Mouse (Mus musculus): ENCODE data around the gene Kif1bp. TPM values are rescaled to one million over a fixed set of nuclear protein-coding genes. Genes with fewer than 3 reads are reported as not detected.
"Not testable (repeated sequence)": the region's sequence is repeated elsewhere in the genome, so short reads cannot be mapped to it uniquely, and the experiment has no call there.

Gene Kif1bp
- polyA plus RNA-seq, 1 experiment = 16.8 TPM

DNA sequence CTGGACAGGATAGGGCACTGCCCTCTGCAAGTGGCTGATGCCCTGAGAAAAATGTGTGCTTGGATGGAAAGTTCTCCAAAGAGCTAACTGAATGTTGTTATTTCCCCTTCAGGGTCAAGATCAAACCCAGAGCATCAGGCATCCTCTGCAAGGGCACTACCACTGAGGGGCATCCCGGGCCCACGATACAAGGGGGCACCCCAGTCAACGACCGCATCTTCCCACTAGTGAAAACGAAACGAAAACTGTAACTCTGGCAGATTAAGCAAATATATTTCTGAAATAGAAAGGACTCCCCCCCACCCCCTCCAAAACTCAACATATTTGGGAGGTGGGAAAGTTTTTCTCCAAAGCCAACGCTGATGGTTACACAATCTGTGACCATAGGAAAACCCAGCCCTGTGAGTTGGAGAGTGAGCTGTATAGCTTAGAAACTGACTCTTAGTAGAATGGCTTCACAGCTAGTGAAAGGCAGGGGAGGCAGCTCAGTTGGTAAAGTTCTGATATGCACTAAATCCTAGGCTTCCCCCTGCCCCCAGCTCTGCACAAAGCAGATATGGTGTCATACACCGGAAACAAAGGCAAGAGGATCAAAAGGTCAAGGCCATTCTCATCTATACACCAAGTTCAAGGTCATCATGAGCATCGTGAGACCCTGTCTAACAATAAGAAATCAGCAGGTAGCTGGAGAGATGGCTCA, 77.2 kb downstream of the Kif1bp start:
- H3K4me1 ChIP-seq (ENCODE audit: control insufficient read depth, insufficient read depth, insufficient read length) = peaks cover 12% of the 10 kb centered on the region; the same call in 1 of the 2 replicates
- peak overlapping the region; percentile 76 for H3K27ac ChIP-seq (ENCODE audit: insufficient read depth, low read length)
- no peak for TF ChIP-seq CTCF (IDR thresholded peaks at IDR 0.05; ENCODE audit: extremely low read depth, insufficient read depth, insufficient read length, insufficient replicate concordance)
- no peak for TF ChIP-seq POLR2A (IDR thresholded peaks at IDR 0.05; ENCODE audit: low read depth, low read length)
- no peaks in the 10 kb centered on the region for H3K27me3 ChIP-seq (ENCODE audit: control insufficient read depth, insufficient read depth, low read length)
- peaks cover 11% of the 10 kb centered on the region for H3K36me3 ChIP-seq (ENCODE audit: control insufficient read depth, insufficient read depth, low read length)
- 12% methylated on average over 9 of the region's 9 CpGs for WGBS
- peak overlapping the region; percentile 17; the same call in 1 of the 2 replicates for H3K4me3 ChIP-seq (ENCODE audit: extremely low read depth, insufficient read depth, insufficient read length)
- no peak for DNase-seq (ENCODE audit: low read depth in 1 of 2, low spot score in 2 of 2)

DNA sequence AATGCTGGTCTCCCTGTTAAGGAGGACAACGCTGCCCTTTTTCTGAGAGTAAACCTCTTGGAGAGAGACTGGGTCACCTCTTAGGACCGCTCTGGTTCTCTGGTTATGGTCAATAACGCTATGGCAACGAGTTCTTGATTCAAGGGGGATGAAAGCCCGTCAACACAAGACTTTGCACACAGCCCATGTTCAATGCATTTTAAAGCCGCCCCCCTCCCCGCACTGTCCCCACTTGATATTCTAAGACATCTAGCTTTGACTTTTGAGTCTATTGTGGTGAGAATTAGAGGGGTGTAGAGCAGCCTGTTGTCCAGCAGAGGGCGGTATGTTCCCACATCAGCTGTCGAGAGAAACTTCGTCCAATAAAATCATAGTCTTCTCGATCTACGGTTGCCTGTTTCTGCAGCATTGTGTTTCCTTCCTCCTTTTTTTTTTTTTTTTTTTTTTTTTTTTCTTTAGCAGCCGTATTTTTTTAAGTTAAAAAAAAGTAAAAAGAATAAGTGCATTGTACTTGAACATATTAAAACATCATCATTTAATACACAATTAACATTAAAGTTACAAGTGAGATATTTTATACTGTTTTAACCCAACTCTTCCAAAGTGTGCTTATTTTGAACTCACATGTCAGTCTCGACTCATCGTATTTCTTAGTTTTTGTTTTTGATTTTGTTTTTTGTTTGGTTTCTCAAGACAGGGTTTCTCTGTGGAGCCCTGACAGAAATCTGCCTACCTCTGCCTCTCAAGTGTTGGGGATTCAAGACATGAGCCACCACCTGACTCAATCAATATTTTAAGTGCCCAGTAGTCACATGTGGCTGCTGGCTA, 78.0 kb downstream of the Kif1bp start:
- Histone ChIP-seq H3K4me3 (ENCODE audit: extremely low read depth, insufficient read depth, insufficient read length) (peak overlapping the region; percentile 17; the same call in 1 of the 2 replicates), H3K4me1 (ENCODE audit: control insufficient read depth, insufficient read depth, insufficient read length) (peaks cover 12% of the 10 kb centered on the region; the same call in 1 of the 2 replicates), H3K27me3 (ENCODE audit: control insufficient read depth, insufficient read depth, low read length) (no peaks in the 10 kb centered on the region), H3K36me3 (ENCODE audit: control insufficient read depth, insufficient read depth, low read length) (peaks cover 18% of the 10 kb centered on the region), H3K27ac (ENCODE audit: insufficient read depth, low read length) (peak overlapping the region; percentile 76)
- peak; percentile 68 to 78 for DNase-seq (ENCODE audit: low read depth in 1 of 2, low spot score in 2 of 2)
- TF ChIP-seq POLR2A (IDR thresholded peaks at IDR 0.05; ENCODE audit: low read depth, low read length) (no peak), CTCF (IDR thresholded peaks at IDR 0.05; ENCODE audit: extremely low read depth, insufficient read depth, insufficient read length, insufficient replicate concordance) (peak; percentile 85; the same call in 1 of the 2 replicates)
- WGBS = 22% methylated on average over 15 of the region's 15 CpGs

DNA sequence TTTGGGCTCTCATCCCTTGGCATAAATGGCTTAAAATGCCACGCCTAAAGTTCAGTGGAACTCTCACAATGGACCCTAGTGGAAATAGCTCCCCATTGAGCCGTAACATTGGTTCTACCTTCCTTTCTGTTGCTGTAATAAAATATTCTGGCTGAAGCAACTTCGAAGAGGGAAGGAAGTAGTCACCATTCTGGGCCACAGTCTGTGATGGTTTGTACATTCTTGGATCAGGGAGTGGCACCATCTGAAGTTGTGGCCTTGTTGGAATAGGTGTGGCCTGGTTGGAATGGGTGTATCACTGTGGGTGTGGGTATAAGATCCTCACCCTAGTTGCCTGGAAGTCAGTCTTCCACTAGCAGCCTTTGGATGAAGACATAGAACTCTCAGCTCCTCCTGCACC, 86.6 kb downstream of the Kif1bp start:
- not testable (repeated sequence) for DNase-seq (ENCODE audit: low read depth in 1 of 2, low spot score in 2 of 2); H3K4me1 ChIP-seq (ENCODE audit: control insufficient read depth, insufficient read depth, insufficient read length); H3K4me3 ChIP-seq (ENCODE audit: extremely low read depth, insufficient read depth, insufficient read length); H3K27ac ChIP-seq (ENCODE audit: insufficient read depth, low read length); H3K27me3 ChIP-seq (ENCODE audit: control insufficient read depth, insufficient read depth, low read length)
- peaks cover 20% of the 10 kb centered on the region for H3K36me3 ChIP-seq (ENCODE audit: control insufficient read depth, insufficient read depth, low read length)
- 76% methylated on average over 3 of the region's 3 CpGs for WGBS

Other genes with a start within 250 kb of the Kif1bp start
- 31.0 and 38.5 TPM in 2 replicates for gene Hk1, start 198.5 kb downstream of the Kif1bp start, polyA plus RNA-seq (2012; rRNA removed)
- gene Hkdc1, start 156.0 kb downstream of the Kif1bp start, polyA plus RNA-seq (2012; rRNA removed) = 0.04 and 0.06 TPM in 2 replicates
- gene 4930507D05Rik, start 129.0 kb downstream of the Kif1bp start, polyA plus RNA-seq (2012; rRNA removed) = not detected in 2 replicates
- 8.0 and 10.4 TPM in 2 replicates for gene Supv3l1, start 128.7 kb downstream of the Kif1bp start, polyA plus RNA-seq (2012; rRNA removed)
- gene Vps26a, start 91.7 kb downstream of the Kif1bp start, polyA plus RNA-seq (2012; rRNA removed) = 4.0 and 5.6 TPM in 2 replicates
- gene Srgn, start 51.0 kb downstream of the Kif1bp start, polyA plus RNA-seq (2012; rRNA removed) = 65.7 and 76.3 TPM in 2 replicates
- gene Ddx21, start 23.8 kb upstream of the Kif1bp start, polyA plus RNA-seq (2012; rRNA removed) = 10.3 and 11.8 TPM in 2 replicates
- gene Ddx50, start 72.8 kb upstream of the Kif1bp start, polyA plus RNA-seq (2012; rRNA removed) = 6.1 and 6.4 TPM in 2 replicates
- 0.14 and 0.20 TPM in 2 replicates for gene Stox1, start 147.7 kb upstream of the Kif1bp start, polyA plus RNA-seq (2012; rRNA removed)
- gene Ccar1, start 213.8 kb upstream of the Kif1bp start, polyA plus RNA-seq (2012; rRNA removed) = 44.4 and 53.5 TPM in 2 replicates

Measured in spleen, adult 2 months (tissue).